Mouse (Mus musculus) left cerebral cortex, postnatal 14 days (tissue): ENCODE data around the gene Itch. TPM values are rescaled to one million over a fixed set of nuclear protein-coding genes. Genes with fewer than 3 reads are reported as not detected.
A peak's percentile ranks its signal among the peaks of the same experiment; 100 is the strongest.
"Not testable (repeated sequence)": the region's sequence is repeated elsewhere in the genome, so short reads cannot be mapped to it uniquely, and the experiment has no call there.

Experiments
- DNase-seq, 2 experiments: peaks; one replicate each; pipeline ENCODE4 v3.0.0; 2021 to 2022; ENCODE audit warnings: low spot score in 2 of 2, mixed read lengths in 1 of 2
- intact Hi-C: fragments of 180-260 bp; cut with DNase I; formaldehyde crosslinking; loops from one replicate; pipeline ENCODE4 v1.15.1; 2025
- total RNA-seq, 2 experiments: library from RNA; stranded (reverse); gene quantifications; 2 replicates each; pipeline ENCODE4 v1.2.3; 2021

The Itch gene
- total RNA-seq, 2 experiments from 2014 or later: 40.7 to 42.2 TPM

DNA sequence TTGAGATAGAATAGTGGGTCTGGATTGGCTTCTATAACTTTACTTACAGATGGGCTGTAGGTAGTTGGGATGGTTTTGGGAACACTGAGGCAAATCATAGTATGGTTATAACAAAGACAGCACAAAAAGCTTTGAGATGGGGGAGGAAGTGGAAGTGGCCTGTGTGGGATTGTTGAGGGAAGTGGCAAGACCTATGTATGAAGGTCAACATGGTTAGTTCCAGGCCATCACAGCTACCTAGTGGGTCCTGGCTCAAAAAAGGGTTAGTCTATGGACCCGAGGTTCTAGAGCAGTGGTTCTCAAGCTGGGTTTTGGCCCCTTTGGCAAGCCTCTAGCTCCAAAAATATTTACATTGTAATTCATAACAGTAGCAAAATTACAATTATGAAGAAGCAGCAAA is 2.2 kb downstream of the Itch start:
- no peak for DNase-seq
- intact Hi-C loops: no loop called here

- DNase-seq: no peak
- intact Hi-C loops: no loop called here
Observed at GRCm38 (mm10) chr2:155140986-155141385, 7.7 kb downstream of the Itch start.

GRCm38 (mm10) chr2:155142025-155142555 is 8.8 kb downstream of the Itch start:
- no peak for DNase-seq
- intact Hi-C loops: no loop called here

- intact Hi-C loops: not testable (repeated sequence)
Observed at GRCm38 (mm10) chr2:155149296-155149695, 16.0 kb downstream of the Itch start.

GRCm38 (mm10) chr2:155207419-155207818 is 74.1 kb downstream of the Itch start:
- intact Hi-C loops: no loop called here
- no peak for DNase-seq

More at GRCm38 (mm10) chr2:155149296-155149695, 16.0 kb downstream of the Itch start:
- DNase-seq: not testable (repeated sequence)

- no peak for DNase-seq
- intact Hi-C loops: no loop called here
Observed at GRCm38 (mm10) chr2:155223145-155223544, 89.8 kb downstream of the Itch start.

DNA sequence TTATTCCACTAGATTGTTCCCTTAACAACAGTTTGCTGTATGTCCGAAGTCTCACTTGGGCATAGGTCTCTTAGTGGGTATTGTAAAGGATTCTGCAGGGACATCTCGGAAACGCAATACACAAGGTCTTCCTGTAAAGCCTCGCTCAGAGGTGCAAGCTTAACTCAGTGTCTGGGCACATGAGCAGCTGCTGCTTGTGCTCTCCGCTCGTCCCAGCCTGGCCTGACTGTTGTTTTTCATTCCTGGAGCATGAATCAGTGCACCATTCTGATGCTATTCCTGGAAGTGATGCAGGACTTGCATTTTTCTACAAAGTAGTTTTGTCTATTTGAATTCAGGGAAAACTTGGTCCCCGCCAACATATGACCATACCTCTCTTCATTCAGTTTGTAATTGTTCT is 91.4 kb downstream of the Itch start:
- intact Hi-C loops: no loop called here
- DNase-seq: no peak

- DNase-seq: no peak
- intact Hi-C loops: loop anchor here (10.0 kb wide), 1 partner anchor 149 kb away; the partner anchor contains the start of gene Trp53inp2
Observed at GRCm38 (mm10) chr2:155235746-155236361, 102.5 kb downstream of the Itch start.

DNA sequence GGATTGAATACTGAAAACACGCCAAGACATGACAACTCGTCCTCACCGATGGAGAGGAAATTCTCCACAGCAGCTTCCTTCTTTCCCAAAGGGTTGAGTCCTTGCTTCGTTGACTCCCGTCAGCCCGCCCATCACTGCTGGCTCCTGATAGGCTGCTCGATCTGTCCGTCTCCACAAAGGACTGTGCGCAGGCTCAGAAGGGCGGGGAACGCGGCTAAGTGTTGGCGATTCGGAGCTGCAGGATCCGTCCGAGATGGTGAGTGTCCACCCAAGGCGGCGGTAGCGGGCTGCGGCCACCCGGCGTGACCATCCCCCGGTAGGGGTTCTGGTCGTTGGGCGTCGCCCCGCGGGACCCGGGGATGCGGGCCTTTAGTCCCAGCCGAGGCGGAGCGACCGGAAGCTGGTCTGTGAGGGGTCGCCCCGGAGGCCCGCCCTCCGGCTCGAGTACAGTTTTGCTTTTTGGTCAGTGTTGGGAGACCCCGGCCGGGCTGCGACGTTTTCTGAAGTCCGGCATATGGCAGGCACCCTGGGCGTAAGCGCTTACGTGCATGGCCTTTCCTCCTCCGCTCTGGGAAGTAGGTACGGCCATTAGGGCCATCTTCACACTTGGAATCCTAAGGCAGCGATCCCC is 103.2 kb downstream of the Itch start, which contains the start of gene Dynlrb1:
Gene Dynlrb1, plus strand, starts transcription at position 172 of the 631 bp plus-strand sequence.
- intact Hi-C loops: loop anchor here (10.0 kb wide), 1 partner anchor 148 kb away; the partner anchor contains the start of gene Trp53inp2
- DNase-seq: peak; percentile 99 to 100

DNA sequence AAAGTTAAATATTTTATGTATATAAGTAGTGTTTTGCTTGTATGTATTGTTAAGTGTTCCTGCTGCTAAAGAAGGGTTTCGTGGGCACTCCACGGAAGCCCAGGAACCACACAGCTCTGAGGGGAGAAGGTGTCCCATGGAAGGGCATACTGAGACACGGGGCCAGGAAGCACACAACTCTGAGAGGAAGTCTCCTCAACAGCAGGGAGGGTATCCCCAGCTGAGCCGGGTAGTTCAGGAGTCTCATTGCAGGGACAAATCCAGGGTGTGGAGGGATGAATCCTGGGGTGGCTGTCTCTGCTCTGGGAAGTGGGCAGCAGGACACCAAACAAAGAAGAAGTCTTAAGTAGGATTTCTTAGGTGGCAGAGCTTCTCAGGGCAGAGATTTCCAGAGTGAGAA is 104.0 kb downstream of the Itch start:
- no peak for DNase-seq
- intact Hi-C loops: loop anchor here (10.0 kb wide), 1 partner anchor 148 kb away; the partner anchor contains the start of gene Trp53inp2

DNA sequence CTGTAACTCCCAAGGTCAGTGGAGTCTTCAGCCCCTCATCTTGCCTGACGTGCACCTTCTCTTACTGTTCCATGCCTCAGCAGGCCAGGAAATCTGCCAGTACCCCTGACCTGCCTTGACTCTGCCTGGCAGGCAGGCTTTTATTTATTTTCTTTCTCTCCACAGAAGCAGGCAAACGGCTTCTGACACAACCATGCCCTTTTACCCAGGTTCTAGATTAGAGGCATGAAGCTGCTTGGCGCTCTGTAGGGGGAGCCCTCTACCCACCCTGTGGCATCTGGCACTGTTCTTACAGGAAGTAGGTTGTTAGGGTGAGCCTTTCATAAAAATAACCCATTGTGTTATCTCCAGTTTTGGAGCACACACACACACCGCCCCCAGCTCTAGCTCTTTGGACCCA is 107.6 kb downstream of the Itch start:
- intact Hi-C loops: no loop called here

DNA sequence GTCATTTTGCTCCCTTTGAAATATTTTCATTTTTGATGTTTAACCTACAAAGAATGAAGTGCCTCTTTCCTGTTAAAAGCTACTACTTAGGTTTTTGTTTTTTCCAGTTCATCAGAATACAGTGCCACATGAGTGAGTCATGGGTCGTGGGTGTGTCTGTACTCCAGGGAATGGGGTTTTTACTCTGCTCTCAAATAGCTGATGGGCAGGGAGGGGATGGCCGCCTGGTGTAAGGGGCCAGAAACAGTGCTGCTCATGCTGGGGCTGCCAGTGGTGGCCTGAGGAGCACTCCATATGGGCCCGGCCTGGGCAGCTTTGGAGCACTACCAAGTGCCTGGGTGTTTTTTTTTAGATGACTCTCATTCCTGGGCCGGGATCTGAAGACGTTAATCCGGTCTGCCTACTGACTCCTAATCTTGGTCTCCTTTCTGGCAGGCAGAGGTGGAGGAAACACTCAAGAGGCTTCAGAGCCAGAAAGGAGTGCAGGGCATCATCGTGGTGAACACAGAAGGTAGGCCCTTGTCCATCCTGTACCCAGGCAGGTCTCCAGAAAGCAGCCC is 109.1 kb downstream of the Itch start:
- DNase-seq: no peak
- intact Hi-C loops: no loop called here

More for the DNA sequence above, 107.6 kb downstream of the Itch start:
- no peak for DNase-seq

DNA sequence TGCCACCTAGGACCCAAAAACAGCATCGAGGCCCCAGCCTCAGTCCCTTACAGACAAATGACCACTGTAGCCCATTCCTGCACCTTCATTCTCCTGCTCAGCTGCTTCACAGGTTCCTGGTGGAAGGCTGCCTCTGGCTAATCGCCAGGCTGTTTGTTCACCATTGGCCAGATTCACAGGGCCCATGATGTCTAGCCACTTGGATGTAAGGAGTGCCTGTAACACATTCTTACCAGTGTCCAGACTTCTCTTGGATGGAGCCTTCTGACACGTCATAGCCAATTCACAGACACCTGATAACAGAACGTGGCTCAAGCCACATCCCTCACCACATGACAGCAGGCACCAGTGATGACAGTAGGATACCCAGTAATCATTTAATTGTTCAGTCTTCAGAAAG is 112.9 kb downstream of the Itch start:
- intact Hi-C loops: no loop called here
- no peak for DNase-seq

DNA sequence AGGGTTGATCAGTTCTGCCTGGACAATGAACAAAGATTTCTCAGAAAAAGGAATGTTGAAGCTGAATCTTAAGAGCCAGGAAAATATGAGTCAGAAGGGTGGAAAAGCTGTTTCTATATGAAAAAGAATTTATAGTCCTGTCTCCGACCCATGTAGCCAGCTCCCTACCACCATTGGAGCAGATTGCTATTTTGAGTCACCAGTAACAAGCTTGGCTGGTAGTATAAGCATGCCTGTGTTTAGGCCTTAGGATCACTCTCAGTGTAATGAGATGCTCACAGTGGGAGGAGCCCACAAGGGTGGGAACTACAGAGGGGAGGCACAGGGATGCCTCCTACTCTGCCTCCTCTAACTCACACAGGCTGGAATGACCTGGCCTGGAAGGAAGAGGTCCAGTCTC is 114.9 kb downstream of the Itch start:
- no peak for DNase-seq
- intact Hi-C loops: no loop called here

DNA sequence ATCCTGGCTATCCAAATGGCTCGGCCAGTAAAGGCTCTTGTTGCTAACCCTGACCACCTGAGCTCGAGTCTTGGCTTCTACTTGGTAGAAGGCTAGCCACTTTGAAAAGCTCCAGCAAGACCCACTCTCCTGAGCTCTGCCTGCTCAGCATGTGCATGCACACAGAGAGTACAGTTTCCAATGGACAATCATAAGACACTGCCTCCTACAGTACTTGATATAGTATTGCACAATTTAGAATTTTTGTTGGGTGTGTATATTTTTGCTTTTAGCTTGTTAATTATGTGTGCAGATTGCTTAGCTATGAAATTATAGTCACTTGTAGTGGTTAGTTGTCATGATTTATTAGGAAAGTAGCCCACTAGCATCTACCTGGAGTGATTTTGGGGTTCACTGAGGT is 115.4 kb downstream of the Itch start:
- DNase-seq: no peak
- intact Hi-C loops: no loop called here

GRCm38 (mm10) chr2:155249588-155249987 is 116.3 kb downstream of the Itch start:
- no peak for DNase-seq
- intact Hi-C loops: no loop called here

GRCm38 (mm10) chr2:155265526-155265925 is 132.2 kb downstream of the Itch start:
- intact Hi-C loops: no loop called here
- no peak for DNase-seq

- DNase-seq: no peak
- intact Hi-C loops: no loop called here
Observed at GRCm38 (mm10) chr2:155266896-155267295, 133.6 kb downstream of the Itch start.

- intact Hi-C loops: loop anchor here (10.0 kb wide), 1 partner anchor 113 kb away; the partner anchor contains the start of gene Trp53inp2
- DNase-seq: no peak
Observed at GRCm38 (mm10) chr2:155271957-155272356, 138.6 kb downstream of the Itch start.
